In the genomic region with DNA sequence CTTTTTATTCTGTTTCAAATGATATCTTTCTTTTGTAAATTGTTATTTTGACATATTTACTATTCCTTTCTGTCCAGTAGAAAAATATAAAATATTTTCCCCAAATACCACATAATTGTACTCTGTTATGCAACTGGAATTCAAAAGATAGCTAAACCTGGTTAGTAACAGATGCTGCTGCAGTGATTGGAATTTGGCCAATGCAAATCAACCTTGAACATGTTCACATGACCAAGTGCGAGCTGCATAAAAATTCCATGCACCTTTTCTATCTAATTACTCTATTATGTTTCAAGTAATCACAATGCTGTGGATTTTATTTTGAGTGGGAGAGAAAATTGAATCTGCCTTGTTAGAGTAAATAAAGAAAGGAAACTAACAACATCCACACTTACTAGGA, we compare ENCODE assay signal across 23 mouse cellular contexts.
A peak's percentile ranks its signal among the peaks of the same experiment; 100 is the strongest.
DNase-seq lines count a peak whose midpoint lies in the region; ATAC-seq and TF ChIP-seq lines count a peak whose summit lies in the region.
"Had no signal": no experiment of that assay in that cellular context is flagged by ENCODE, and none has a peak within 500 bp of the region (broad histone marks: within the 10 kb centered on the region; RNA-seq: fewer than 3 reads in every experiment).

No protein-coding gene starts in this region.

- no peak overlapping the region for H3K9ac ChIP-seq in embryonic facial prominence, embryonic 14.5 days (ENCODE audit: low read depth, low read length)
- H3K9ac ChIP-seq in hindbrain, postnatal 0 days (replicated peaks; ENCODE audit: low read length), result no peak overlapping the region
- H3K9ac ChIP-seq in hindbrain, embryonic 16.5 days (ENCODE audit: low read depth, low read length), result no peak overlapping the region
- H3K9ac ChIP-seq: embryonic facial prominence, embryonic 12.5 days; hindbrain, embryonic 13.5 days had no signal

- H3K27me3 ChIP-seq in embryonic facial prominence, embryonic 14.5 days (replicated peaks; ENCODE audit: control insufficient read depth, insufficient read depth, low read length), result no peaks in the 10 kb centered on the region
- peaks cover 11% of the 10 kb centered on the region; the same call in 1 of the 2 replicates for H3K27me3 ChIP-seq in embryonic facial prominence, embryonic 10.5 days (replicated peaks; ENCODE audit: low read depth, poor library complexity, severe bottlenecking)
- H3K27me3 ChIP-seq in hindbrain, postnatal 0 days (ENCODE audit: insufficient read depth, low read length), result no peaks in the 10 kb centered on the region
- H3K27me3 ChIP-seq in hindbrain, embryonic 16.5 days (replicated peaks; ENCODE audit: control insufficient read depth, insufficient read depth, low read length), result no peaks in the 10 kb centered on the region
- H3K27me3 ChIP-seq: CH12.LX; embryonic facial prominence, embryonic 12.5 days; hindbrain, embryonic 13.5 days had no signal

- no peak overlapping the region for H3K4me2 ChIP-seq in embryonic facial prominence, embryonic 14.5 days (ENCODE audit: low read depth, low read length)
- H3K4me2 ChIP-seq in hindbrain, postnatal 0 days (ENCODE audit: low read depth, low read length), result no peak overlapping the region
- H3K4me2 ChIP-seq in hindbrain, embryonic 16.5 days (ENCODE audit: low read length), result no peak overlapping the region
- H3K4me2 ChIP-seq: embryonic facial prominence, embryonic 12.5 days; hindbrain, embryonic 13.5 days had no signal

- H3K4me1 ChIP-seq in embryonic facial prominence, embryonic 14.5 days (ENCODE audit: control insufficient read depth, insufficient read depth, low read length), result no peaks in the 10 kb centered on the region
- H3K4me1 ChIP-seq in embryonic facial prominence, embryonic 10.5 days, result no peaks in the 10 kb centered on the region
- H3K4me1 ChIP-seq in hindbrain, postnatal 0 days (ENCODE audit: insufficient read depth, low read length), result no peaks in the 10 kb centered on the region
- no peaks in the 10 kb centered on the region for H3K4me1 ChIP-seq in hindbrain, embryonic 16.5 days (ENCODE audit: control insufficient read depth, insufficient read depth, low read depth, low read length)
- H3K4me1 ChIP-seq: embryonic facial prominence, embryonic 12.5 days; heart, embryonic 10.5 days; hindbrain, embryonic 13.5 days had no signal

- DNase-seq in embryonic facial prominence, embryonic 14.5 days (ENCODE audit: low spot score), result peak; percentile 8
- DNase-seq in embryonic facial prominence, embryonic 10.5 days (ENCODE audit: low spot score), result no peak
- peak; percentile 45 for DNase-seq in hindbrain, postnatal 0 days (ENCODE audit: low spot score)
- DNase-seq in right cerebral cortex, adult 2 months (ENCODE audit: low spot score in 2 of 2), result peak; percentile 2 to 4
- no peak for DNase-seq in right cerebral cortex, postnatal 25 days
- DNase-seq in kidney, adult 8-10 months, result no peak
- DNase-seq: adrenal gland, adult 2 months; adrenal gland, postnatal 25 days; cerebellum, adult 11-12 months; cerebellum, adult 9-10 months; embryo, embryonic 11 days; gastrocnemius, postnatal 10 days; heart, adult 18-20 months; heart, postnatal 10 days; heart, postnatal 4 days had no signal

- no peak for TF ChIP-seq CTCF in hindbrain, postnatal 0 days (IDR thresholded peaks at IDR 0.05; ENCODE audit: low read depth)

- no peaks in the 10 kb centered on the region for H3K9me3 ChIP-seq in embryonic facial prominence, embryonic 14.5 days (ENCODE audit: control insufficient read depth, low read length)
- no peaks in the 10 kb centered on the region for H3K9me3 ChIP-seq in embryonic facial prominence, embryonic 10.5 days
- no peaks in the 10 kb centered on the region for H3K9me3 ChIP-seq in hindbrain, postnatal 0 days (ENCODE audit: low read length)
- no peaks in the 10 kb centered on the region for H3K9me3 ChIP-seq in hindbrain, embryonic 16.5 days (ENCODE audit: control insufficient read depth, low read length)
- H3K9me3 ChIP-seq: embryonic facial prominence, embryonic 12.5 days; heart, embryonic 10.5 days; hindbrain, embryonic 13.5 days had no signal

- no peak overlapping the region for H3K4me3 ChIP-seq in embryonic facial prominence, embryonic 14.5 days (ENCODE audit: low read depth, low read length)
- H3K4me3 ChIP-seq in embryonic facial prominence, embryonic 10.5 days, result no peak overlapping the region
- H3K4me3 ChIP-seq in hindbrain, postnatal 0 days (ENCODE audit: low read length), result no peak overlapping the region
- no peak overlapping the region for H3K4me3 ChIP-seq in hindbrain, embryonic 16.5 days (ENCODE audit: low read length)
- H3K4me3 ChIP-seq: embryonic facial prominence, embryonic 12.5 days; heart, embryonic 10.5 days; hindbrain, embryonic 13.5 days had no signal

- no peaks in the 10 kb centered on the region for H3K36me3 ChIP-seq in embryonic facial prominence, embryonic 14.5 days (ENCODE audit: control insufficient read depth, insufficient read depth, low read length)
- H3K36me3 ChIP-seq in embryonic facial prominence, embryonic 10.5 days (replicated peaks), result no peaks in the 10 kb centered on the region
- H3K36me3 ChIP-seq in hindbrain, postnatal 0 days (ENCODE audit: insufficient read depth, low read length), result no peaks in the 10 kb centered on the region
- H3K36me3 ChIP-seq in hindbrain, embryonic 16.5 days (ENCODE audit: control insufficient read depth, insufficient read depth, low read length), result no peaks in the 10 kb centered on the region
- H3K36me3 ChIP-seq: embryonic facial prominence, embryonic 12.5 days; heart, embryonic 10.5 days; hindbrain, embryonic 13.5 days had no signal

- no peak for ATAC-seq in embryonic facial prominence, embryonic 14.5 days (ENCODE audit: low read depth)
- ATAC-seq in hindbrain, postnatal 0 days, result no peak
- no peak for ATAC-seq in hindbrain, embryonic 16.5 days
- ATAC-seq: forebrain, embryonic 16.5 days; inflammation-experienced regulatory T-cells, adult 6 months; intestine, postnatal 0 days had no signal

- WGBS in embryonic facial prominence, embryonic 14.5 days, result 35% methylated on average over 1 of the region's 1 CpGs
- WGBS in embryonic facial prominence, embryonic 10.5 days, result 82% methylated on average over 1 of the region's 1 CpGs
- 42% methylated on average over 1 of the region's 1 CpGs for WGBS in hindbrain, postnatal 0 days
- WGBS in hindbrain, embryonic 16.5 days, result 41% methylated on average over 1 of the region's 1 CpGs

- H3K27ac ChIP-seq in embryonic facial prominence, embryonic 14.5 days (replicated peaks; ENCODE audit: low read depth, low read length), result no peak overlapping the region
- no peak overlapping the region for H3K27ac ChIP-seq in embryonic facial prominence, embryonic 10.5 days (replicated peaks)
- no peak overlapping the region for H3K27ac ChIP-seq in hindbrain, postnatal 0 days
- H3K27ac ChIP-seq in hindbrain, embryonic 16.5 days (ENCODE audit: low read depth, low read length), result no peak overlapping the region
- H3K27ac ChIP-seq: embryonic facial prominence, embryonic 12.5 days; heart, embryonic 10.5 days; hindbrain, embryonic 13.5 days had no signal

Comparison
In these comparisons a context has a peak if more than half of its experiments do, and no peak if none do; other contexts are left out.
1. DNase-seq: peak in embryonic facial prominence, embryonic 14.5 days (single experiment), hindbrain, postnatal 0 days (single experiment) and right cerebral cortex, adult 2 months (2 of 2); none in embryonic facial prominence, embryonic 10.5 days (single experiment), right cerebral cortex, postnatal 25 days (single experiment) and kidney, adult 8-10 months (0 of 2).